8 mouse cellular contexts compared by ENCODE assay signal in the genomic region with DNA sequence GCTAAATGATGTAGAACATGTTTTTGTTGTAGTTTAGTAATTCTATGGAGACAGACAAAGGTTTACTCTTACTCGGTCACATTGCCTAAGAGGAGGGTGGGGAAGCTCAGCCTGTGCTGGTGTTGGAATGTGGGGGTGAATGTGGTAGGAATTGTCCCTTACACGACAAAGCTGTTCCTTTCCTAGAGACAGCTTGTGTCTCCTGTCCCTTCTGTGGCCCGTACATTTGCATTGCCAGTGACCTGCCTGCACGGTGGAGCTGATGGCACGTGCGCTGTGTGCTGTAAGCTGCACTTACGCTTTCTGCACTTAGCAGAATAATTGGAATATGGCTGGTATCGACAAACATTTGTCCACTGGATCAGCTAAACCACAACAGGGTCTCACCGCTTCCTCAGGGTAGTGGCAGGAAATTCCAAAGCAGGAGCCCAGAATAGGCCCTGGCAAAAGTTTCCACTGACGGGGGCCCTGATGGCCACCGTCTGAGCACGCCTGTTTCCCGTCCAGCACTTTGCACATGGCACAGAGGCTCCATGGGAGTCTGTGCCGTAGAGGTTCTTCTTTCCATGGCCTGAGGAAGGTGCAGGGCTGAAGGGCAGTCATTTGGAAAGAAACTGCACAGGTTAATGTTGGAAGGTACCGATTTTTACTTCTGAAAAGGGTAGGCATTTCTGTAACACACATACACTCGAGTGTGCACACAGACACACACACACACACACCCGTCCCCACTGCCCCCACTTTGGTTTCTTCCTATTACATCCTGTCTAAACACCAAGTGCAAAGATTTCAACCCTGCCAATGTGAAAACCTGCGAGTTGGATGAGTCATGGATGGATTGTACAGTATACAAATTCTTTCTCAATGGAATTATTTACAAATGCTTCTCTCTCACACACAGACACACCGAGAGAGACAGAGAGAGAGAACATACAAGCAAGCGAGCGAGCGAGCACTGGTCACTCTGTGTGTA. TPM values are rescaled to one million over a fixed set of nuclear protein-coding genes. Genes with fewer than 3 reads are reported as not detected.
DNase-seq lines count a peak whose midpoint lies in the region; ATAC-seq lines count a peak whose summit lies in the region.
"Had no signal": no experiment of that assay in that cellular context is flagged by ENCODE, and none has a peak within 500 bp of the region (broad histone marks: within the 10 kb centered on the region; RNA-seq: fewer than 3 reads in every experiment).

No protein-coding gene starts in this region.

- peak overlapping the region; percentile 82 for H3K27ac ChIP-seq in heart, embryonic 13.5 days (replicated peaks)
- peak overlapping the region; percentile 69; the same call in 1 of the 2 replicates for H3K27ac ChIP-seq in limb, embryonic 12.5 days

- peak overlapping the region; percentile 47 for H3K4me2 ChIP-seq in heart, embryonic 13.5 days
- no peak overlapping the region for H3K4me2 ChIP-seq in limb, embryonic 12.5 days
- H3K4me2 ChIP-seq: liver, embryonic 11.5 days had no signal

- 44% methylated on average over 22 of the region's 22 CpGs for WGBS in heart, embryonic 13.5 days
- 70% methylated on average over 22 of the region's 22 CpGs for WGBS in limb, embryonic 12.5 days

- ATAC-seq in heart, embryonic 13.5 days (ENCODE audit: extremely low read depth, insufficient number of reproducible peaks, low FRiP score, low TSS enrichment), result no peak; the same call in 1 of the 2 replicates
- no peak for ATAC-seq in limb, embryonic 12.5 days (ENCODE audit: insufficient number of reproducible peaks, insufficient read depth, low FRiP score, low TSS enrichment, low read depth)

- H3K9ac ChIP-seq in heart, embryonic 13.5 days, result peak overlapping the region; percentile 57
- H3K9ac ChIP-seq in limb, embryonic 12.5 days (replicated peaks), result no peak overlapping the region

- H3K4me1 ChIP-seq in heart, embryonic 13.5 days, result peaks cover 19% of the 10 kb centered on the region
- peaks cover 10% of the 10 kb centered on the region for H3K4me1 ChIP-seq in limb, embryonic 12.5 days (replicated peaks)

- H3K27me3 ChIP-seq in heart, embryonic 13.5 days (replicated peaks), result no peaks in the 10 kb centered on the region
- H3K27me3 ChIP-seq in limb, embryonic 12.5 days, result no peaks in the 10 kb centered on the region

- DNase-seq in 3134 (ENCODE audit: extremely low read depth, insufficient read length, low spot score), result peak; percentile 25
- peak; percentile 64 for DNase-seq in 3T3-L1 (ENCODE audit: low read depth, low spot score)
- DNase-seq in c-Kit-positive CD71-positive TER-119-positive erythroid progenitor cells, embryonic 14.5 days (ENCODE audit: low spot score), result no peak
- DNase-seq in ovary, postnatal 14 days (ENCODE audit: low spot score), result no peak
- DNase-seq in embryo, embryonic 9.5 days (ENCODE audit: extremely low spot score), result no peak

- H3K9me3 ChIP-seq in heart, embryonic 13.5 days, result no peaks in the 10 kb centered on the region
- no peaks in the 10 kb centered on the region for H3K9me3 ChIP-seq in limb, embryonic 12.5 days

- no peak overlapping the region for H3K4me3 ChIP-seq in heart, embryonic 13.5 days
- H3K4me3 ChIP-seq in limb, embryonic 12.5 days (replicated peaks), result no peak overlapping the region

- H3K36me3 ChIP-seq in heart, embryonic 13.5 days, result no peaks in the 10 kb centered on the region
- H3K36me3 ChIP-seq in limb, embryonic 12.5 days, result no peaks in the 10 kb centered on the region

RNA-seq across cellular contexts. Expression of gene Sertad2, which starts 51.5 kb away (rescaled TPM):
- polyA plus RNA-seq in heart, embryonic 13.5 days (2015; fragmentation: Nextera tagmentation; extraction: Ambion mirVana), result 30.5 and 32.7 TPM in 2 replicates
- 37.5 and 42.0 TPM in 2 replicates for polyA plus RNA-seq in limb, embryonic 12.5 days (2016; fragmentation: Nextera tagmentation; extraction: Ambion mirVana)

Comparison
In these comparisons a context has a peak if more than half of its experiments do, and no peak if none do; other contexts are left out.
1. DNase-seq: peak in 3134 (single experiment) and 3T3-L1 (single experiment); none in c-Kit-positive CD71-positive TER-119-positive erythroid progenitor cells, embryonic 14.5 days (single experiment), ovary, postnatal 14 days (single experiment) and embryo, embryonic 9.5 days (single experiment).